Mouse (Mus musculus) myocyte (in vitro differentiated cells): Measurements from ENCODE around the gene Bdh1. TPM values are rescaled to one million over a fixed set of nuclear protein-coding genes. Genes with fewer than 3 reads are reported as not detected.

Experiments
- H3K27me3 ChIP-seq: one replicate; pipeline ENCODE4 v1.6.1; 2011; ENCODE audit not compliant: control insufficient read depth, insufficient read depth, insufficient read length
- H3K36me3 ChIP-seq: one replicate; pipeline ENCODE4 v1.6.1; 2011; ENCODE audit not compliant: control insufficient read depth, insufficient read depth
- H3K4me2 ChIP-seq: one replicate; pipeline ENCODE4 v1.6.1; 2011; ENCODE audit warnings: low read depth, control low read depth
- H3K4me3 ChIP-seq: one replicate; pipeline ENCODE4 v1.5.1; 2011; ENCODE audit warnings: mild to moderate bottlenecking, control low read depth, moderate library complexity
- H3K79me2 ChIP-seq: one replicate; pipeline ENCODE4 v1.6.1; 2011; ENCODE audit not compliant: control insufficient read depth, insufficient read depth
- H3ac ChIP-seq: one replicate; pipeline ENCODE4 v1.6.1; 2011; ENCODE audit not compliant: control insufficient read depth, insufficient read length
- CEBPB ChIP-seq: IDR thresholded peaks from 2 replicates; pipeline ENCODE4 v1.6.1; 2011; ENCODE audit warnings: mild to moderate bottlenecking, moderate library complexity; ENCODE audit not compliant: poor library complexity, insufficient read depth, severe bottlenecking
- E2F4 ChIP-seq: IDR thresholded peaks from one replicate; pipeline ENCODE4 v1.6.1; 2011; ENCODE audit warnings: mild to moderate bottlenecking, control low read depth, moderate library complexity; ENCODE audit not compliant: insufficient read depth
- MAX ChIP-seq: IDR thresholded peaks from one replicate; pipeline ENCODE4 v1.6.1; 2011; ENCODE audit warnings: low read depth, mild to moderate bottlenecking, control low read depth
- MYOD1 ChIP-seq, 3 experiments: IDR thresholded peaks; one replicate each; pipeline ENCODE4 v1.6.1; 2011; ENCODE audit warnings: control low read depth in 2 of 3, low read depth in 2 of 3, mild to moderate bottlenecking in 2 of 3, moderate library complexity in 1 of 3; ENCODE audit not compliant: insufficient read length in 2 of 3, control insufficient read depth in 1 of 3
- MYOG ChIP-seq, 3 experiments: IDR thresholded peaks; one replicate each; pipeline ENCODE4 v1.6.1; 2011; ENCODE audit warnings: control low read depth in 2 of 3, low read depth in 2 of 3, mild to moderate bottlenecking in 2 of 3; ENCODE audit not compliant: insufficient read length in 2 of 3, control insufficient read depth in 1 of 3, insufficient read depth in 1 of 3
- POLR2A ChIP-seq: IDR thresholded peaks from one replicate; pipeline ENCODE4 v1.6.1; 2011; ENCODE audit warnings: low read depth, mild to moderate bottlenecking, control low read depth, moderate library complexity; ENCODE audit not compliant: insufficient read length
- POLR2AphosphoS2 ChIP-seq: IDR thresholded peaks from one replicate; pipeline ENCODE4 v1.6.1; 2011; ENCODE audit warnings: low read depth, control low read depth; ENCODE audit not compliant: insufficient read length
- REST ChIP-seq: IDR thresholded peaks from one replicate; pipeline ENCODE4 v1.6.1; 2011; ENCODE audit warnings: mild to moderate bottlenecking, control low read depth, moderate library complexity; ENCODE audit not compliant: insufficient read depth, insufficient read length
- SRF ChIP-seq: IDR thresholded peaks from one replicate; pipeline ENCODE4 v1.6.1; 2011; ENCODE audit warnings: low read depth; ENCODE audit not compliant: control insufficient read depth, insufficient read length
- TCF12 ChIP-seq: IDR thresholded peaks from one replicate; pipeline ENCODE4 v1.6.1; 2011; ENCODE audit warnings: mild to moderate bottlenecking, control low read depth; ENCODE audit not compliant: poor library complexity, insufficient read depth, severe bottlenecking
- TCF3 ChIP-seq: IDR thresholded peaks from one replicate; pipeline ENCODE4 v1.6.1; 2011; ENCODE audit warnings: low read depth, control low read depth; ENCODE audit not compliant: insufficient read length
- USF1 ChIP-seq: IDR thresholded peaks from one replicate; pipeline ENCODE4 v1.6.1; 2011; ENCODE audit warnings: low read depth, mild to moderate bottlenecking, control low read depth, moderate library complexity
- polyA plus RNA-seq: library from polyadenylated mRNA; unstranded; fragments of >200 nt; fragmentation: generic; extraction: Trizol; gene quantifications from one replicate; pipeline ENCODE4 v1.2.1, GENCODE M21; 2012; ENCODE audit warnings: missing spikeins

Gene Bdh1
- polyA plus RNA-seq, 1 experiment: 0.11 TPM

GRCm38 (mm10) chr16:31428335-31428674 is 6.2 kb downstream of the Bdh1 start:
- Histone ChIP-seq H3K4me3 (no peak overlapping the region), H3K36me3 (no peaks in the 10 kb centered on the region), H3K79me2 (no peaks in the 10 kb centered on the region), H3K27me3 (peaks cover 27% of the 10 kb centered on the region), H3K4me2 (no peak overlapping the region), H3ac (no peak overlapping the region)
- no peak for TF ChIP-seq SRF
- no peak for TF ChIP-seq POLR2A
- no peak for TF ChIP-seq CEBPB
- no peak for TF ChIP-seq TCF12
- TF ChIP-seq MYOG (IDR thresholded peaks at IDR 0.05; ENCODE audit: control insufficient read depth in 1 of 3, insufficient read depth in 1 of 3, insufficient read length in 2 of 3, low read depth in 2 of 3): no peak
- no peak for TF ChIP-seq POLR2AphosphoS2
- no peak for TF ChIP-seq E2F4
- no peak for TF ChIP-seq MYOD1 (IDR thresholded peaks at IDR 0.05; ENCODE audit: control insufficient read depth in 1 of 3, insufficient read length in 2 of 3, low read depth in 2 of 3)
- no peak for TF ChIP-seq MAX
- no peak for TF ChIP-seq TCF3
- TF ChIP-seq USF1: no peak

GRCm38 (mm10) chr16:31428675-31429470 is 6.8 kb downstream of the Bdh1 start:
- no peak overlapping the region for H3ac ChIP-seq
- no peaks in the 10 kb centered on the region for H3K36me3 ChIP-seq
- peak overlapping the region; percentile 19 for H3K4me3 ChIP-seq
- TF ChIP-seq TCF3 (no peak), POLR2A (no peak), E2F4 (no peak), SRF (no peak), USF1 (no peak), MAX (no peak), MYOD1 (IDR thresholded peaks at IDR 0.05; ENCODE audit: control insufficient read depth in 1 of 3, insufficient read length in 2 of 3, low read depth in 2 of 3) (no peak)
- H3K4me2 ChIP-seq: peak overlapping the region; percentile 85
- no peaks in the 10 kb centered on the region for H3K79me2 ChIP-seq
- peaks cover 27% of the 10 kb centered on the region for H3K27me3 ChIP-seq

- H3ac ChIP-seq: no peak overlapping the region
- H3K79me2 ChIP-seq: no peaks in the 10 kb centered on the region
- H3K27me3 ChIP-seq: peaks cover 22% of the 10 kb centered on the region
- TF ChIP-seq MAX (no peak), POLR2AphosphoS2 (no peak), MYOG (IDR thresholded peaks at IDR 0.05; ENCODE audit: control insufficient read depth in 1 of 3, insufficient read depth in 1 of 3, insufficient read length in 2 of 3, low read depth in 2 of 3) (no peak), TCF12 (no peak), SRF (no peak), REST (peak; percentile 87), POLR2A (no peak), E2F4 (no peak)
- H3K36me3 ChIP-seq: no peaks in the 10 kb centered on the region
- peak overlapping the region; percentile 19 for H3K4me3 ChIP-seq
- H3K4me2 ChIP-seq: peak overlapping the region; percentile 85
Observed at GRCm38 (mm10) chr16:31429471-31430155, 7.5 kb downstream of the Bdh1 start.

- H3ac ChIP-seq: no peak overlapping the region
- peaks cover 9% of the 10 kb centered on the region for H3K27me3 ChIP-seq
- no peaks in the 10 kb centered on the region for H3K79me2 ChIP-seq
- H3K4me2 ChIP-seq: no peak overlapping the region
- no peak for TF ChIP-seq MYOG (IDR thresholded peaks at IDR 0.05; ENCODE audit: control insufficient read depth in 1 of 3, insufficient read depth in 1 of 3, insufficient read length in 2 of 3, low read depth in 2 of 3)
- TF ChIP-seq TCF3: no peak
- TF ChIP-seq MYOD1 (IDR thresholded peaks at IDR 0.05; ENCODE audit: control insufficient read depth in 1 of 3, insufficient read length in 2 of 3, low read depth in 2 of 3): no peak
- no peak for TF ChIP-seq REST
- no peak for TF ChIP-seq E2F4
- no peaks in the 10 kb centered on the region for H3K36me3 ChIP-seq
- H3K4me3 ChIP-seq: no peak overlapping the region
Observed at GRCm38 (mm10) chr16:31433466-31434110, 11.5 kb downstream of the Bdh1 start.

GRCm38 (mm10) chr16:31435146-31435545 is 13.1 kb downstream of the Bdh1 start:
- Histone ChIP-seq H3K4me2 (no peak overlapping the region), H3ac (no peak overlapping the region), H3K36me3 (no peaks in the 10 kb centered on the region), H3K27me3 (no peaks in the 10 kb centered on the region), H3K4me3 (no peak overlapping the region), H3K79me2 (no peaks in the 10 kb centered on the region)
- TF ChIP-seq TCF12 (no peak), SRF (no peak), MYOD1 (IDR thresholded peaks at IDR 0.05; ENCODE audit: control insufficient read depth in 1 of 3, insufficient read length in 2 of 3, low read depth in 2 of 3) (no peak), POLR2A (no peak), TCF3 (no peak), MAX (no peak), MYOG (IDR thresholded peaks at IDR 0.05; ENCODE audit: control insufficient read depth in 1 of 3, insufficient read depth in 1 of 3, insufficient read length in 2 of 3, low read depth in 2 of 3) (no peak), USF1 (no peak)
